Mouse (Mus musculus): Measurements from ENCODE around the gene Rftn2. TPM values are rescaled to one million over a fixed set of nuclear protein-coding genes. Genes with fewer than 3 reads are reported as not detected.

Rftn2 gene
- total RNA-seq, 1 experiment: 0.40 TPM

GRCm38 (mm10) chr1:55239237-55239636, 12.7 kb upstream of the Rftn2 start:
- DNase-seq (ENCODE audit: low read depth, low spot score): peak; percentile 48

DNA sequence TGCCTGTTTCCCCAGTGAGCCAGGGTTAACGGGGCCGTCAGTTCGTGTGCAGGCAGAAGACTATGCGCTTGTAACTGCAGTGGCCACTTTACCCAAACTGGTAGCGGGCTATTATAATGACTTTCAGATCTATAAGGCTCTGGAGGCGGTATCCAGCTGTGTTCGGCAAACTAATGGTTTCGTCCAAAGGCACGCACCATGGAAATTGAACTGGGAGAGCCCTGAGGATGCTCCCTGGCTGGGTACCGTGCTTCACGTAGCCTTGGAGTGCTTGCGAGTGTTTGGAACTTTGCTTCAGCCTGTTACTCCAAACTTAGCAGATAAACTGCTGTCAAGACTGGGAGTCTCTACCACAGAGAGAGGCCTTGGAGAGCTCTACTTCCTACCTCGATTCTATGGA, 11.9 kb upstream of the Rftn2 start:
- H3K4me3 ChIP-seq (ENCODE audit: insufficient read depth in 1 of 2, low read depth in 1 of 2, low read length in 2 of 2, poor library complexity in 1 of 2, severe bottlenecking in 1 of 2): peak overlapping the region; percentile 83
- no peak for DNase-seq (ENCODE audit: low read depth, low spot score)
- peaks cover 5 to 6% of the 10 kb centered on the region in 2 experiments for H3K4me1 ChIP-seq (ENCODE audit: control insufficient read depth in 2 of 2, insufficient read depth in 2 of 2, low read length in 2 of 2, poor library complexity in 1 of 2)
- in situ Hi-C loops (cut with MboI; ENCODE audit: low sequenced_read_pairs in 2 of 2, unreplicated experiment in 2 of 2): no loop called here
- no peaks in the 10 kb centered on the region for H3K36me3 ChIP-seq (ENCODE audit: control insufficient read depth, insufficient read depth, low read length, poor library complexity, severe bottlenecking)
- H3K9me3 ChIP-seq (ENCODE audit: control insufficient read depth, insufficient read depth, low read depth, low read length): no peaks in the 10 kb centered on the region
- peak overlapping the region; percentile 80 for H3K9ac ChIP-seq (ENCODE audit: insufficient read depth, low read depth, low read length, poor library complexity, severe bottlenecking)
- TF ChIP-seq ZC3H11A (IDR thresholded peaks at IDR 0.05; ENCODE audit: borderline replicate concordance, low read depth, low read length): no peak
- TF ChIP-seq HCFC1 (IDR thresholded peaks at IDR 0.05; ENCODE audit: borderline replicate concordance, insufficient read depth, low read length): no peak
- TF ChIP-seq MAFK (IDR thresholded peaks at IDR 0.05; ENCODE audit: insufficient read depth, low read depth, low read length): no peak
- no peak for TF ChIP-seq CHD2 (IDR thresholded peaks at IDR 0.05; ENCODE audit: low read depth, low read length)
- TF ChIP-seq ZNF384 (IDR thresholded peaks at IDR 0.05; ENCODE audit: low read depth, low read length): no peak
- H3K27ac ChIP-seq (ENCODE audit: insufficient read depth, low read depth, low read length, poor library complexity, severe bottlenecking): no peak overlapping the region

More at GRCm38 (mm10) chr1:55239237-55239636, 12.7 kb upstream of the Rftn2 start:
- H3K27ac ChIP-seq (ENCODE audit: insufficient read depth, low read depth, low read length, poor library complexity, severe bottlenecking): no peak overlapping the region
- no peak for TF ChIP-seq HCFC1 (IDR thresholded peaks at IDR 0.05; ENCODE audit: borderline replicate concordance, insufficient read depth, low read length)
- peak; percentile 39; the same call in 1 of the 2 replicates for TF ChIP-seq ZNF384 (IDR thresholded peaks at IDR 0.05; ENCODE audit: low read depth, low read length)
- peak; percentile 76 for TF ChIP-seq ZC3H11A (IDR thresholded peaks at IDR 0.05; ENCODE audit: borderline replicate concordance, low read depth, low read length)
- no peak for TF ChIP-seq CHD2 (IDR thresholded peaks at IDR 0.05; ENCODE audit: low read depth, low read length)
- in situ Hi-C loops (cut with MboI; ENCODE audit: low sequenced_read_pairs in 2 of 2, unreplicated experiment in 2 of 2): no loop called here
- H3K9ac ChIP-seq (ENCODE audit: insufficient read depth, low read depth, low read length, poor library complexity, severe bottlenecking): no peak overlapping the region
- peaks cover 5 to 6% of the 10 kb centered on the region in 2 experiments for H3K4me1 ChIP-seq (ENCODE audit: control insufficient read depth in 2 of 2, insufficient read depth in 2 of 2, low read length in 2 of 2, poor library complexity in 1 of 2)
- H3K4me3 ChIP-seq (ENCODE audit: insufficient read depth in 1 of 2, low read depth in 1 of 2, low read length in 2 of 2, poor library complexity in 1 of 2, severe bottlenecking in 1 of 2): no peak overlapping the region
- H3K36me3 ChIP-seq (ENCODE audit: control insufficient read depth, insufficient read depth, low read length, poor library complexity, severe bottlenecking): no peaks in the 10 kb centered on the region
- H3K9me3 ChIP-seq (ENCODE audit: control insufficient read depth, insufficient read depth, low read depth, low read length): no peaks in the 10 kb centered on the region

DNA sequence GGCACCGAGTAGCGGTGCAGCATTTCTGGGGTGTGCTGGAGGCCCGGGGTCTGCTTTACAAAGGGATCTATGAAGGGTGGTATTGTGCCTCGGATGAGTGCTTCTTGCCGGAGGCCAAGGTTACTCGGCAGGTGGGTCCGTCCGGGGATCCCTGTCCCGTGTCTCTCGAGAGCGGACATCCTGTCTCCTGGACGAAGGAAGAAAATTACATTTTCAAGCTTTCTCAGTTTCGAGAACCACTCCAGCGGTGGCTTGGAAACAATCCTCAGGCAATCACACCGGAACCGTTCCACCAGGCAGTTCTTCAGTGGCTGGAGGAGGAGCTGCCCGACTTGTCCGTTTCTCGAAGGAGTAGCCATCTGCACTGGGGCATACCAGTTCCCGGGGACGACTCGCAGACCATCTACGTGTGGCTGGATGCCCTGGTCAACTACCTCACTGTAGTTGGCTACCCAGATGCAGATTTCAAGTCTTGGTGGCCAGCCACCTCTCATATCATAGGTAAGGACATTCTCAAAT, 11.1 kb upstream of the Rftn2 start:
- no peaks in the 10 kb centered on the region for H3K36me3 ChIP-seq (ENCODE audit: control insufficient read depth, insufficient read depth, low read length, poor library complexity, severe bottlenecking)
- in situ Hi-C loops (cut with MboI; ENCODE audit: low sequenced_read_pairs in 2 of 2, unreplicated experiment in 2 of 2): no loop called here
- 0 out of 2 replicates have a peak, but pooled peaks have one; percentile 38 for TF ChIP-seq CHD2 (IDR thresholded peaks at IDR 0.05; ENCODE audit: low read depth, low read length)
- no peak for TF ChIP-seq ZNF384 (IDR thresholded peaks at IDR 0.05; ENCODE audit: low read depth, low read length)
- peak overlapping the region; percentile 80 for H3K9ac ChIP-seq (ENCODE audit: insufficient read depth, low read depth, low read length, poor library complexity, severe bottlenecking)
- H3K9me3 ChIP-seq (ENCODE audit: control insufficient read depth, insufficient read depth, low read depth, low read length): no peaks in the 10 kb centered on the region
- peaks cover 5 to 6% of the 10 kb centered on the region in 2 experiments for H3K4me1 ChIP-seq (ENCODE audit: control insufficient read depth in 2 of 2, insufficient read depth in 2 of 2, low read length in 2 of 2, poor library complexity in 1 of 2)
- H3K4me3 ChIP-seq (ENCODE audit: insufficient read depth in 1 of 2, low read depth in 1 of 2, low read length in 2 of 2, poor library complexity in 1 of 2, severe bottlenecking in 1 of 2): peak overlapping the region; percentile 83
- DNase-seq (ENCODE audit: low read depth, low spot score): no peak
- no peak overlapping the region for H3K27ac ChIP-seq (ENCODE audit: insufficient read depth, low read depth, low read length, poor library complexity, severe bottlenecking)

- Histone ChIP-seq H3K27ac (ENCODE audit: insufficient read depth, low read depth, low read length, poor library complexity, severe bottlenecking) (no peak within 1 kb of the TSS; the same call in 1 of the 2 replicates), H3K9ac (ENCODE audit: insufficient read depth, low read depth, low read length, poor library complexity, severe bottlenecking) (peak within 1 kb of the TSS; percentile 80), H3K9me3 (ENCODE audit: control insufficient read depth, insufficient read depth, low read depth, low read length) (no peaks in the 10 kb centered on the region), H3K4me1 (ENCODE audit: control insufficient read depth in 2 of 2, insufficient read depth in 2 of 2, low read length in 2 of 2, poor library complexity in 1 of 2) (peaks cover 5 to 6% of the 10 kb centered on the region in 2 experiments), H3K36me3 (ENCODE audit: control insufficient read depth, insufficient read depth, low read length, poor library complexity, severe bottlenecking) (no peaks in the 10 kb centered on the region), H3K4me3 (ENCODE audit: insufficient read depth in 1 of 2, low read depth in 1 of 2, low read length in 2 of 2, poor library complexity in 1 of 2, severe bottlenecking in 1 of 2) (peak within 1 kb of the TSS; percentile 83)
- in situ Hi-C loops (cut with MboI; ENCODE audit: low sequenced_read_pairs in 2 of 2, unreplicated experiment in 2 of 2): no loop called here
- DNase-seq (ENCODE audit: low read depth, low spot score): peak; percentile 87
- TF ChIP-seq ZNF384 (IDR thresholded peaks at IDR 0.05; ENCODE audit: low read depth, low read length) (no peak), MAFK (IDR thresholded peaks at IDR 0.05; ENCODE audit: insufficient read depth, low read depth, low read length) (no peak), HCFC1 (IDR thresholded peaks at IDR 0.05; ENCODE audit: borderline replicate concordance, insufficient read depth, low read length) (no peak), ZC3H11A (IDR thresholded peaks at IDR 0.05; ENCODE audit: borderline replicate concordance, low read depth, low read length) (no peak), CHD2 (IDR thresholded peaks at IDR 0.05; ENCODE audit: low read depth, low read length) (no peak)
Observed at GRCm38 (mm10) chr1:55236890-55237642, 10.5 kb upstream of the Rftn2 start, which contains the start of gene Mars2. TSS of gene Mars2 (plus strand) at chr1:55237177.

Data from ES-E14 (cell line).